Mouse (Mus musculus) sigmoid colon, adult 10 weeks (tissue): ENCODE measurements around the gene Ube2l3. TPM values are rescaled to one million over a fixed set of nuclear protein-coding genes. Genes with fewer than 3 reads are reported as not detected.

Source experiments
- polyA plus RNA-seq: library from polyadenylated mRNA; stranded (reverse); fragments of 350-450 nt; fragmentation: Illumina TruSeq; extraction: RNeasy Lipid Tissue Mini Kit (QIAGEN cat#74804); gene quantifications from one replicate; pipeline ENCODE4 v1.2.3, GENCODE M21; 2014; ENCODE audit warnings: low read depth, low replicate concordance

The Ube2l3 gene
- polyA plus RNA-seq: 226 TPM

DNA sequence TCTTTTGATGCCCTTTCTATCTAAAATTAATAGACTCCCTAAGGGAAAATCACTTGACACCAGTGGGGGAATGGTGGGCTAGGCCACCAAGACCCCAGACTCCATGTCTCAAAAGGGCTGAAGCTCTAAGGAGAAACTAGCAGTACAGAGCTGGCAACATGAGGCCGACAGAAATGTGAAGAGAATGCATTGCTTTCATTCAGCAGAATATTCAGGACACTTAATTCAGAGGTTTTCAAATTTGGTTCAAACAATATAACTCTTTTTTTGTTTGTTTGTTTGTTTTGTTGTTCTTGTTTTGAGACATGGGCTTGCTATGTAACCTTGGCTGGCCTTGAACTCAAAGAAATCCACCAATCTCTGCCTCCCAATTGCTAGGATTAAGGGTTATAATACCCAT lies at the start of gene Ube2l3:
TSS of gene Ube2l3 (minus strand) at position 101 of the 400 bp plus-strand sequence.

GRCm38 (mm10) chr16:17232794-17233701 lies 30.6 kb upstream of the Ube2l3 start, which contains the start of gene Hic2:
Hic2 (plus strand) TSS chr16:17233572.

GRCm38 (mm10) chr16:17208389-17209361 lies 6.2 kb upstream of the Ube2l3 start, which contains the start of gene Rimbp3:
Rimbp3 (plus strand) TSS chr16:17208603.

GRCm38 (mm10) chr16:17146772-17147235 lies 55.6 kb downstream of the Ube2l3 start, which contains the start of gene Ccdc116:
Ccdc116 (minus strand) TSS chr16:17147229.

GRCm38 (mm10) chr16:17144339-17144738 lies 58.1 kb downstream of the Ube2l3 start, which contains the start of gene Ydjc:
Ydjc (plus strand) TSS chr16:17144621.

DNA sequence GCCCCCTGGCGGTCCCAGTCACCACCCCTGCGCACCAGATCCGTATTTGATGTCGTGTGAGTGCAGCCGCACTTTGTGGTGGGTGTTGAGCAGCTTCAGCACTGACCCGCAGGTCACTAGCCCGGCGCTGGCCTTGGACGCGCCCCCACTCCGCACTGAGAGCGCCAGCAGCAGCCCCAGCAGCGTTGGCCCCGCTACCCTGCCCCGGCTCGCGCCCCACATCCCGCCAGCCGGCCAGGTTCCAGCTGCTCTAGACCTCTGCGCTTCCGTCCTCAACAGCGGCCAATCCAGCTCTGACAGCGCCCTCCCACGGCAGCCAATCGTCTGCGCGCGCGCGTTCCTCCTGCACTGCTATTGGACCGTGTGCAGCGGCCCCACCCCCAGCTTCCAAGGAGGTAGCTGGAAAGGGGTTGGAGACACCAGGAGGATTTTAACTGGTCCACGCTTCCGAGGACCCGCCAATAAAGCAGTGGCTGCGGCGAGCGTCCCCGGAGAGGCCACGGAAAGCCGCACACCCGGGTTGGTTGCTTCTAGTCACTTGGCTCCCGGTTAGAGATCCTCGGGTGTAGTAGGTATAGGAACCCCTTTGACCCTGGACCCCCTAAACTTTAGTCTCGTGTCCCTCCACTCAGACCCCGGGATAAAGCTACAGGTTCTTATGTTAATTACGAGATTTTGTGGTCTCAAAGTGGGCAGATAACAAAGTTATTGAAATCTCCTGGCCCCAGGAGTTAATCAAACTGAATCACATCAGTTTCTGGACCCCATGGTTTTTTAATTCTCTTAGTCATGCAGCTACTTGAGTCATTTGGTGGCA lies 70.2 kb downstream of the Ube2l3 start, which contains the start of gene Sdf2l1:
TSS of gene Sdf2l1 (minus strand) at position 295 of the 817 bp plus-strand sequence.

DNA sequence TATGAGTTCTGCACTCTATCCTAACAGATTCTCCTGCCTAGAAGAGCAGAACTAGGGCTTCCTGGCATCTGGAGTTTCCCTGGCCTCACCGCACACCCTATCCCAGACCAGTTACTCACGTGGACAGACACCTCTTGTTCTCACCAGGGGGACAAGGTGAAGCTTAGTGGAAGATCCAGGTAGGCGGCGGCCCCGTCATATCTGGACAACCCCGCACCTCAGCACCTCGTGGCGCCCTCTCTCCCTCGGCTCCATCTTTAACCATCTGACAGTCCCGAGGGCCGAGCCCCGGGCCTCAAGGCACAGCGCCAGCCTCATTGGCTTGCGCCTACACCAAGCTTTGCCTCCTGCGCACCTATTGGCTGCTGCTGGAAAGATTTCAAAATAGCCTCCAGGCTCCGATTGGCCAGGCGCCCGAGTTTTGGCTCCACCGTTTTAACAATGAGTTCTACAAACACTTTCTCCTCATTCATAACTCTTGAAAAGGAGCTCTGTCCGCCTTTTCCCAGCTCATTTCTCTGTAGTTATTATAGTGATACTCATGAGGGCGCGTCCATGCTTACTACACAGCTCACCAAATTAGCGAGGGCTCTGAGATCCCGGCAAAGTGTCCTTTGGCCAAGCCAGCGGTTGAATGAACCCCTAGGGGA lies 77.5 kb downstream of the Ube2l3 start, which contains the start of gene 2610318N02Rik:
TSS of gene 2610318N02Rik (minus strand) at position 297 of the 650 bp plus-strand sequence.

GRCm38 (mm10) chr16:17110771-17111743 lies 91.4 kb downstream of the Ube2l3 start, which contains the start of gene Ppil2:
Ppil2 (minus strand) TSS chr16:17111257.

Other genes starting within 250 kb of the Ube2l3 start
- 272 TPM for gene Mapk1, start 219.3 kb downstream of the Ube2l3 start, polyA plus RNA-seq
- gene Ypel1, start 133.0 kb downstream of the Ube2l3 start, polyA plus RNA-seq: 0.66 TPM
- gene Ppil2, start 91.4 kb downstream of the Ube2l3 start, polyA plus RNA-seq: 117 TPM
- gene 2610318N02Rik, start 77.5 kb downstream of the Ube2l3 start, polyA plus RNA-seq: not detected
- 15.0 TPM for gene Sdf2l1, start 70.3 kb downstream of the Ube2l3 start, polyA plus RNA-seq
- gene Ydjc, start 58.0 kb downstream of the Ube2l3 start, polyA plus RNA-seq: 0.28 TPM
- gene Ccdc116, start 55.4 kb downstream of the Ube2l3 start, polyA plus RNA-seq: 1.9 TPM
- gene Rimbp3, start 6.0 kb upstream of the Ube2l3 start, polyA plus RNA-seq: not detected
- 1.2 TPM for gene Hic2, start 30.9 kb upstream of the Ube2l3 start, polyA plus RNA-seq
- gene Tmem191c, start 73.4 kb upstream of the Ube2l3 start, polyA plus RNA-seq: not detected
- not detected for gene Serpind1, start 128.7 kb upstream of the Ube2l3 start, polyA plus RNA-seq
- gene Snap29, start 203.3 kb upstream of the Ube2l3 start, polyA plus RNA-seq: 81.2 TPM
- gene Pi4ka, start 203.7 kb upstream of the Ube2l3 start, polyA plus RNA-seq: 17.7 TPM
- gene Crkl, start 249.3 kb upstream of the Ube2l3 start, polyA plus RNA-seq: 28.2 TPM